8 mouse cellular contexts compared by ENCODE assay signal in the genomic region with DNA sequence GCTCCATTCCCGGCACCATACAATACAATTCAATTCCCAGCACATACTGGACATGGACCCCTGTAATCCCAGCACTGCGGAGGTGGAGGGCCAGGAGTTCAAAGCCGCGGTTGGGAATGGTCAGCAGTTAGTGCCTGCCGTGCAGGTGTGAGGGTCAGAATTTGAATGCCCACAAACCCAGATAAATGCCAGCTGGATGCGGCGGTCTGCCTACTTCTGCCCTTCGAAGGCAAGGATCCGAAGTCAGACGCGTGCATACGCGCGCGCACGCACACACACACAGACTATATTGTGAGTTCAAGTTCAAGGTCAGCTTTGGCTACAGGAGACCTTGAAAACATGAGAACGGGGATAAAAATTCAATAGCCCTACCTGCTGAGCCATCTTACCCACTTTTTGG. TPM values are rescaled to one million over a fixed set of nuclear protein-coding genes. Genes with fewer than 3 reads are reported as not detected.
DNase-seq lines count a peak whose midpoint lies in the region; ATAC-seq and TF ChIP-seq lines count a peak whose summit lies in the region.

No protein-coding gene starts in this region.

- H3K79me2 ChIP-seq in CH12.LX (replicated peaks; ENCODE audit: control insufficient read depth, extremely low read depth, insufficient read depth, poor library complexity, severe bottlenecking) = no peaks in the 10 kb centered on the region; the same call in 1 of the 2 replicates

- no peak for ATAC-seq in forebrain, embryonic 13.5 days
- ATAC-seq in liver, embryonic 12.5 days = no peak

- H3K4me2 ChIP-seq in CH12.LX (ENCODE audit: insufficient read depth, low read depth, poor library complexity, severe bottlenecking) = peak overlapping the region; percentile 64
- peak overlapping the region; percentile 77 for H3K4me2 ChIP-seq in forebrain, embryonic 13.5 days
- H3K4me2 ChIP-seq in liver, embryonic 12.5 days = peak overlapping the region; percentile 92

- no peak for TF ChIP-seq EP300 in CH12.LX (IDR thresholded peaks at IDR 0.05; ENCODE audit: low read length)

- peak overlapping the region; percentile 81 for H3K4me3 ChIP-seq in gastrocnemius, adult 2 months
- peak overlapping the region in 2 of 3 experiments; percentile 67 to 88 for H3K4me3 ChIP-seq in CH12.LX (replicated peaks in 1 of 3; ENCODE audit: low read depth in 2 of 3, low read length in 2 of 3, poor library complexity in 1 of 3)
- peak overlapping the region; percentile 78 for H3K4me3 ChIP-seq in forebrain, embryonic 13.5 days
- peak overlapping the region; percentile 92 for H3K4me3 ChIP-seq in liver, embryonic 12.5 days

- dilution Hi-C loops in CH12.LX (cut with MboI; ENCODE audit: extremely low pct_ligation_motif_present, extremely low pct_unique_long_range_greater_than_20kb, low sequenced_read_pairs) = no loop called here

- H3K9ac ChIP-seq in CH12.LX (ENCODE audit: insufficient read depth, low read depth) = peak overlapping the region; percentile 64; the same call in 1 of the 2 replicates
- H3K9ac ChIP-seq in forebrain, embryonic 13.5 days = peak overlapping the region; percentile 79
- H3K9ac ChIP-seq in liver, embryonic 12.5 days = peak overlapping the region; percentile 86

- H3K36me3 ChIP-seq in CH12.LX (replicated peaks in 1 of 2; ENCODE audit: control insufficient read depth in 1 of 2, insufficient read depth in 1 of 2, low read length in 1 of 2) = peaks cover 20 to 26% of the 10 kb centered on the region in 2 experiments
- H3K36me3 ChIP-seq in forebrain, embryonic 13.5 days (ENCODE audit: poor library complexity, severe bottlenecking) = peaks cover 28% of the 10 kb centered on the region
- peaks cover 26% of the 10 kb centered on the region for H3K36me3 ChIP-seq in liver, embryonic 12.5 days

- DNase-seq in gastrocnemius, adult 2 months = no peak
- DNase-seq in gastrocnemius, adult 18-20 months (ENCODE audit: low spot score) = no peak
- no peak for DNase-seq in CH12.LX (ENCODE audit: extremely low read depth)
- DNase-seq in spleen, postnatal 14 days (ENCODE audit: low spot score in 2 of 2) = no peak
- DNase-seq in spleen, postnatal 36 days (ENCODE audit: low spot score in 2 of 2) = no peak
- no peak for DNase-seq in adrenal gland, postnatal 4 days (ENCODE audit: low spot score in 2 of 2)

- intact Hi-C loops in gastrocnemius, adult 2 months (cut with DNase I) = no loop called here

- no peaks in the 10 kb centered on the region for H3K27me3 ChIP-seq in CH12.LX (replicated peaks)
- H3K27me3 ChIP-seq in forebrain, embryonic 13.5 days = no peaks in the 10 kb centered on the region
- H3K27me3 ChIP-seq in liver, embryonic 12.5 days (replicated peaks) = no peaks in the 10 kb centered on the region

- in situ Hi-C loops in CH12.LX (cut with MboI; ENCODE audit: low pct_ligation_motif_present, low pct_unique_long_range_greater_than_20kb, low sequenced_read_pairs) = loop anchor here (5.0 kb wide), 2 partner anchors 34 to 119 kb away; partner anchors contain the start of gene Cul7

- 67% methylated on average over 17 of the region's 17 CpGs for WGBS in forebrain, embryonic 13.5 days
- WGBS in liver, embryonic 12.5 days (ENCODE audit: insufficient replicate concordance) = 58% methylated on average over 17 of the region's 17 CpGs

- no peak for TF ChIP-seq POLR2A in CH12.LX (IDR thresholded peaks at IDR 0.05; ENCODE audit: low read depth, low read length)

- H3K27ac ChIP-seq in gastrocnemius, adult 2 months = peak overlapping the region; percentile 96
- no peak overlapping the region for H3K27ac ChIP-seq in CH12.LX (ENCODE audit: insufficient read depth, low read depth)
- H3K27ac ChIP-seq in forebrain, embryonic 13.5 days = peak overlapping the region; percentile 69; the same call in 1 of the 2 replicates
- peak overlapping the region; percentile 87 for H3K27ac ChIP-seq in liver, embryonic 12.5 days

- no peak for TF ChIP-seq RAD21 in CH12.LX (IDR thresholded peaks at IDR 0.05; ENCODE audit: low read depth, low read length)

- TF ChIP-seq CTCF in gastrocnemius, adult 2 months (IDR thresholded peaks at IDR 0.05) = no peak
- no peak for TF ChIP-seq CTCF in CH12.LX (conservative IDR thresholded peaks at IDR 0.05 in 1 of 2, IDR thresholded peaks at IDR 0.05 in 1 of 2; ENCODE audit: low read depth in 2 of 2, low read length in 2 of 2)

- no peaks in the 10 kb centered on the region for H3K9me3 ChIP-seq in CH12.LX (replicated peaks; ENCODE audit: low read length)
- H3K9me3 ChIP-seq in forebrain, embryonic 13.5 days (replicated peaks) = no peaks in the 10 kb centered on the region
- no peaks in the 10 kb centered on the region for H3K9me3 ChIP-seq in liver, embryonic 12.5 days (replicated peaks)

- H3K4me1 ChIP-seq in CH12.LX (ENCODE audit: control insufficient read depth in 1 of 2, insufficient read depth in 2 of 2) = peaks cover 8 to 28% of the 10 kb centered on the region in 2 experiments
- peaks cover 19% of the 10 kb centered on the region for H3K4me1 ChIP-seq in forebrain, embryonic 13.5 days
- H3K4me1 ChIP-seq in liver, embryonic 12.5 days = peaks cover 37% of the 10 kb centered on the region

TF ChIP-seq in CH12.LX, 34 proteins besides CTCF, POLR2A, EP300 and RAD21:
- no peak for TF ChIP-seq USF2 (conservative IDR thresholded peaks at IDR 0.05; ENCODE audit: low read depth, low read length)
- TF ChIP-seq MAFK (IDR thresholded peaks at IDR 0.05; ENCODE audit: insufficient replicate concordance, low read length) = no peak

RNA-seq across cellular contexts. Expression of gene 2310039H08Rik, which starts 0.8 kb away (rescaled TPM):
- total RNA-seq in gastrocnemius, adult 2 months (2021) = 10 to 100 TPM; 31.3 to 33.2 TPM
- 10 to 100 TPM; 38.2 to 40.1 TPM for total RNA-seq in gastrocnemius, adult 18-20 months (2021)
- 47.0 and 65.8 TPM in 2 replicates for total RNA-seq in CH12.LX (2012; rRNA removed)
- 52.5 and 79.3 TPM in 2 replicates for total RNA-seq in CH12.LX (2014; rRNA removed)
- 28.1 and 33.3 TPM in 2 replicates for polyA plus RNA-seq in CH12.LX (2012; ENCODE audit: insufficient read length, low read depth)
- polyA plus RNA-seq in forebrain, embryonic 13.5 days (2015; fragmentation: Nextera tagmentation; extraction: Ambion mirVana) = 64.2 and 69.0 TPM in 2 replicates
- polyA plus RNA-seq in liver, embryonic 12.5 days (2016; fragmentation: Nextera tagmentation; extraction: Ambion mirVana) = 55.2 and 56.5 TPM in 2 replicates
- 10 to 100 TPM; 53.0 to 73.7 TPM for total RNA-seq in adrenal gland, postnatal 4 days (2021)

RNA-seq across cellular contexts. Expression of gene Ptcra, which starts 8.1 kb away (rescaled TPM):
- not detected for total RNA-seq in gastrocnemius, adult 2 months (2021)
- not detected for total RNA-seq in gastrocnemius, adult 18-20 months (2021)
- total RNA-seq in CH12.LX (2012; rRNA removed) (0.34 and 0.59 TPM in 2 replicates), CH12.LX (2014; rRNA removed) (0.17 TPM in 1 of 2 replicates, not detected in the other)
- 0.56 and 0.71 TPM in 2 replicates for polyA plus RNA-seq in CH12.LX (2012; ENCODE audit: insufficient read length, low read depth)
- 0.21 and 0.45 TPM in 2 replicates for polyA plus RNA-seq in forebrain, embryonic 13.5 days (2015; fragmentation: Nextera tagmentation; extraction: Ambion mirVana)
- 0.60 and 0.62 TPM in 2 replicates for polyA plus RNA-seq in liver, embryonic 12.5 days (2016; fragmentation: Nextera tagmentation; extraction: Ambion mirVana)
- total RNA-seq in adrenal gland, postnatal 4 days (2021) = under 1 TPM in 1 of 2 experiments, not detected in 1; 0.22 TPM

RNA-seq across cellular contexts. Expression of gene Rpl7l1, which starts 10.9 kb away (rescaled TPM):
- total RNA-seq in gastrocnemius, adult 2 months (2021) = 10 to 100 TPM; 34.9 to 55.9 TPM
- 10 to 100 TPM; 36.7 to 37.9 TPM for total RNA-seq in gastrocnemius, adult 18-20 months (2021)
- 160 and 202 TPM in 2 replicates for total RNA-seq in CH12.LX (2012; rRNA removed)
- total RNA-seq in CH12.LX (2014; rRNA removed) = 261 and 301 TPM in 2 replicates
- 296 and 383 TPM in 2 replicates for polyA plus RNA-seq in CH12.LX (2012; ENCODE audit: insufficient read length, low read depth)
- 142 and 143 TPM in 2 replicates for polyA plus RNA-seq in forebrain, embryonic 13.5 days (2015; fragmentation: Nextera tagmentation; extraction: Ambion mirVana)
- 140 and 144 TPM in 2 replicates for polyA plus RNA-seq in liver, embryonic 12.5 days (2016; fragmentation: Nextera tagmentation; extraction: Ambion mirVana)
- 100 to 1,000 TPM in 1 of 2 experiments, 10 to 100 TPM in 1; 85.7 to 101 TPM for total RNA-seq in adrenal gland, postnatal 4 days (2021)

RNA-seq across cellular contexts. Expression of gene Cnpy3, which starts 19.6 kb away (rescaled TPM):
- 1 to 10 TPM; 8.3 to 9.3 TPM for total RNA-seq in gastrocnemius, adult 2 months (2021)
- 1 to 10 TPM; 7.0 to 8.2 TPM for total RNA-seq in gastrocnemius, adult 18-20 months (2021)
- 82.5 and 102 TPM in 2 replicates for total RNA-seq in CH12.LX (2012; rRNA removed)
- 78.6 and 80.4 TPM in 2 replicates for total RNA-seq in CH12.LX (2014; rRNA removed)
- 94.8 and 111 TPM in 2 replicates for polyA plus RNA-seq in CH12.LX (2012; ENCODE audit: insufficient read length, low read depth)
- 56.2 and 60.0 TPM in 2 replicates for polyA plus RNA-seq in forebrain, embryonic 13.5 days (2015; fragmentation: Nextera tagmentation; extraction: Ambion mirVana)
- 39.6 and 39.7 TPM in 2 replicates for polyA plus RNA-seq in liver, embryonic 12.5 days (2016; fragmentation: Nextera tagmentation; extraction: Ambion mirVana)
- total RNA-seq in adrenal gland, postnatal 4 days (2021) = 10 to 100 TPM; 61.5 to 63.3 TPM

RNA-seq across cellular contexts. Expression of gene Gnmt, which starts 42.6 kb away (rescaled TPM):
- total RNA-seq in gastrocnemius, adult 2 months (2021) = 1 to 10 TPM; 1.7 to 4.8 TPM
- 1 to 10 TPM; 2.2 to 3.4 TPM for total RNA-seq in gastrocnemius, adult 18-20 months (2021)
- total RNA-seq in CH12.LX (2012; rRNA removed) = 0.13 and 0.25 TPM in 2 replicates
- total RNA-seq in CH12.LX (2014; rRNA removed) = 0.38 TPM in 1 of 2 replicates, not detected in the other
- 0.71 and 1.2 TPM in 2 replicates for polyA plus RNA-seq in CH12.LX (2012; ENCODE audit: insufficient read length, low read depth)
- 0.52 and 0.58 TPM in 2 replicates for polyA plus RNA-seq in forebrain, embryonic 13.5 days (2015; fragmentation: Nextera tagmentation; extraction: Ambion mirVana)
- 5.8 and 6.7 TPM in 2 replicates for polyA plus RNA-seq in liver, embryonic 12.5 days (2016; fragmentation: Nextera tagmentation; extraction: Ambion mirVana)
- total RNA-seq in adrenal gland, postnatal 4 days (2021) = 10 to 100 TPM in 1 of 2 experiments, 1 to 10 TPM in 1; 1.8 to 15.4 TPM
